Mouse (Mus musculus) cortical plate, adult 2 months (tissue): ENCODE results near the gene Spata32.

Source experiments
- CTCF ChIP-seq: fragments of 200-500 bp; IDR thresholded peaks from 2 replicates; pipeline ENCODE4 v1.5.1; 2011; ENCODE audit warnings: mild to moderate bottlenecking, control low read depth, low read length; ENCODE audit not compliant: insufficient read depth; ENCODE audit errors: extremely low read depth
- POLR2A ChIP-seq: fragments of 200-500 bp; IDR thresholded peaks from 2 replicates; pipeline ENCODE4 v1.6.1; 2011; ENCODE audit warnings: mild to moderate bottlenecking, low read length, control low read depth; ENCODE audit not compliant: insufficient read depth; ENCODE audit errors: extremely low read depth

GRCm38 (mm10) chr11:103221437-103221836, 3.2 kb upstream of the Spata32 start:
- TF ChIP-seq POLR2A, result no peak
- TF ChIP-seq CTCF, result no peak
